Mouse (Mus musculus): ENCODE data around the gene Cdh11. TPM values are rescaled to one million over a fixed set of nuclear protein-coding genes. Genes with fewer than 3 reads are reported as not detected.
A peak's percentile ranks its signal among the peaks of the same experiment; 100 is the strongest.

Gene Cdh11
- polyA plus RNA-seq (2012; rRNA removed): 29.0 and 47.7 TPM in 2 replicates

DNA sequence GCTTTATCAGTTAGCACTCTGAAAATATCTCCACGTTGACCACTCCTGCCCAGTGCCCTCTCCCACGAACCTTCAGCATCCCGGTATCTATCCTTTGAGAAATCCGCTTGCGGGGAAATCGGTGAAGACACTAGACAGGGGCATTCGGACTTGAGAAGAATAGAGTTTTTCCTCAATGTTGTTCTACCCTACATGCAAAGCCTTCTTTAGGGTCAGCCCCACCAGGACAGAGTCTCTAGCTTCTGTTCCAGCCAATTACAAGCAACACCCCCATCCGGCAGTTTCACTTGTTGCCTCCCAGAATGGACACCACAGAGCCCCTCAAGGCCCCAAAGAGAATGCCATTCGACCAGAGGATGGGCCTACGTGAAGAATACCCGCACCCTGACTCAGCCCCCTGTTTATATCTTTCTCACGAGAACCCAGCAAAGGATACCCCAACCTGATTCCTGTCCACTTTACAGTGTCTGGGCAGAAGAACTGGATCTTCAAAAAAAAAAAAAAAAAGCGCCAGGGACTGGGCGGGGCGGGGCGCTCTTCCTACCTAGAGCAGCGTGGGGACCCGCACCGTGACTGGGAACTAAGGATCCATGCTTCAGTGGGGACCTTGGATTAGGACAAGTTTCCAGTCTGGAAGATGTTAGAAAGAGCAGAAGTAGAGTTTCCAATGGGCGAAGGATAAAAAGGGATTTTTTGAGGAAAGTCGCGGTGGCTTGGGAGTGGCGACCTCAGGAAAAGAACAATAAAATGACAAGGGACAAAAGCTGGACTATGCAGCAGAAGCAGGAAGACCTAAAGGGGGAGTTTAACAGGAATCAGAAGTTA is at the start of gene Cdh11:
Gene Cdh11, minus strand, starts transcription at position 51 of the 825 bp plus-strand sequence.
- Histone ChIP-seq H3K4me1 (ENCODE audit: control insufficient read depth, insufficient read depth, low read length) (no peaks in the 10 kb centered on the region), H3K4me3 (replicated peaks; ENCODE audit: extremely low read depth, low read depth, low read length) (peak within 1 kb of the TSS; percentile 25)
- no peak for TF ChIP-seq CTCF (IDR thresholded peaks at IDR 0.05; ENCODE audit: insufficient read depth, low read length)
- no peak for TF ChIP-seq POLR2A (IDR thresholded peaks at IDR 0.05; ENCODE audit: borderline replicate concordance, extremely low read depth, low read depth, low read length)
- WGBS: 3% methylated on average over 23 of the region's 23 CpGs
- no peak for DNase-seq

DNA sequence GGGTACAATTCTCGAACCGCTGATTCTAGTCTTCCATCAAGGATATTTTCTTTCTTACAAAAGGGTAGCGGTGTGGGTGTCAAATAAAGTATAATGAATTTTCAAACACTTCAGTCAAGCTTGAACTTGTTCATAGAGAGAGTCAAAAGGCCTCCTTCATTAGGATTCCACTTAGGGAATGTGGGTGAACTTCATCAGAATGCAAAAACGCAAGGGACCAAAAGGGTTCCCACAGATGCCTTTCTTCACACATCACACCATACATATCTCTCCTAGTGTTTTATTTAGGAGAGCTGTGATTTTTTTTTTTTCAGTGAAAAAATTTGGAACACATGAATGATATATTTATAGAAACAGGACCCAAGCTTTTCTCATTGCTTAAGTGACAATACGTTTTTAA is 28.5 kb upstream of the Cdh11 start:
- TF ChIP-seq CTCF (IDR thresholded peaks at IDR 0.05; ENCODE audit: insufficient read depth, low read length) (no peak), POLR2A (IDR thresholded peaks at IDR 0.05; ENCODE audit: borderline replicate concordance, extremely low read depth, low read depth, low read length) (no peak)
- 70% methylated on average over 5 of the region's 5 CpGs for WGBS
- no peak for DNase-seq
- H3K4me1 ChIP-seq (ENCODE audit: control insufficient read depth, insufficient read depth, low read length): no peaks in the 10 kb centered on the region
- H3K4me3 ChIP-seq (replicated peaks; ENCODE audit: extremely low read depth, low read depth, low read length): no peak overlapping the region

DNA sequence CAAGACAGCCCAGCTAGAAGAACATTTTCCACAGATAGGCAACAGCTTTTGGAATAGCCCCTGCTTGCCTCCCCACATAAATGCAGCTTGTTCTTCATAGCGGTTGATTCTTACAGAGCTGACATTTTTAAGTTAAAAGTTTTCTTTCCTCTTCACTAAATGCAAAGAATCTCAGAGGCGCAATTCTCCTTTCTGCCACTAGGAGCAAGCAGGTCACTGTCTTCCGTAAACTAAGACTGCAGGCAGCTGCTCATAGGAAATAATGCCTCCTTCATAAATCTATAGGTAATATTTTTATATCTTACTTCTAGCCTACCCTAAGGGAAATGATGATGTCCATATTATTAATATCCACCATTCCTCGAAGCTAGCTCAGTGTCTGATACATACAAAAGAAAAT is 4.9 kb upstream of the Cdh11 start:
- H3K4me1 ChIP-seq (ENCODE audit: control insufficient read depth, insufficient read depth, low read length): no peaks in the 10 kb centered on the region
- no peak for DNase-seq
- TF ChIP-seq POLR2A (IDR thresholded peaks at IDR 0.05; ENCODE audit: borderline replicate concordance, extremely low read depth, low read depth, low read length) (no peak), CTCF (IDR thresholded peaks at IDR 0.05; ENCODE audit: insufficient read depth, low read length) (peak; percentile 13; the same call in 1 of the 2 replicates)
- H3K4me3 ChIP-seq (replicated peaks; ENCODE audit: extremely low read depth, low read depth, low read length): no peak overlapping the region
- WGBS: 22% methylated on average over 4 of the region's 4 CpGs

DNA sequence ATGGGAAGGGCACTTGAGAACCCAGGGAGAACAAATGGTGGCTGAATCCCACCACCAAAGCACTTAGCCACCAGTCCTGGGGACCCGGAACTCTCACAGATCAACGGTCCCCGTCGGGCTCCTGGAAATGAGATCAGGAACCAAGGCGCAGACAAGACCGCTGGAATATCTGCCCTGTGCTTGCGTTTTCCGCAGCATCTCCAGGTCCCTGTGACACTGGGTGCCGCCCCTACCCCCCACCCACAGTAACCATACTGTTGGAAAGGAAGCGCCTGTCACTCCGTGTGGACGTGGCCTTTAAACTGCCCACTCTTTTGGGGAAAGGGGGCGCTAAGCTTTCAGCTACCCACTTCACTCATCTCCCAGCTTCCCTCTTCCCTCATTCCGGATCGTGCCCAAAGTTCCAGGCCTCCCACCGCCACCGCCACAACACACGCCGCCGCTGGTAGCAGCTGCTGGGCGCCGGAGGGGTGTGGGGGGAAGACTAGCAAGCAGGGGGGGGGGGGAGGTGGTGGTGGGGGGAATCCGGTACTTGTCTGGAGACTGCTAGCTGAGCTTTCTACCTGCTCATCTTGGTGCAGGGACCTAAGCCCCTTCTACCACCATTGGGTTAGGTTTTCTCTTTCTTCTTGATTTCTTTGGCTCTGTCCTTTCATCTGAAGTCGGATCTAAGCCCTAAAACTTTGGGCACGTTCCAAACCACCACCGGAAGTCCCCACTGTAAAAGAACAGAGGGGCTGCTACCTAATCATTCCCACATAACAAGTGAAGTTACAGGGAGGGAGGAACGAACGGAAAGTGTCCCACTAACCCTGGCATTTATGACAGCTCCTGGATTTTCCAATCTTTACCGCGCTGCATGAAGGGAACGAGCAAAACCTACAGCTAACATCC is 1.3 kb upstream of the Cdh11 start:
- TF ChIP-seq POLR2A (IDR thresholded peaks at IDR 0.05; ENCODE audit: borderline replicate concordance, extremely low read depth, low read depth, low read length) (no peak), CTCF (IDR thresholded peaks at IDR 0.05; ENCODE audit: insufficient read depth, low read length) (no peak)
- DNase-seq: no peak
- Histone ChIP-seq H3K4me3 (replicated peaks; ENCODE audit: extremely low read depth, low read depth, low read length) (peak overlapping the region; percentile 19), H3K4me1 (ENCODE audit: control insufficient read depth, insufficient read depth, low read length) (no peaks in the 10 kb centered on the region)
- 6% methylated on average over 31 of the region's 31 CpGs for WGBS

DNA sequence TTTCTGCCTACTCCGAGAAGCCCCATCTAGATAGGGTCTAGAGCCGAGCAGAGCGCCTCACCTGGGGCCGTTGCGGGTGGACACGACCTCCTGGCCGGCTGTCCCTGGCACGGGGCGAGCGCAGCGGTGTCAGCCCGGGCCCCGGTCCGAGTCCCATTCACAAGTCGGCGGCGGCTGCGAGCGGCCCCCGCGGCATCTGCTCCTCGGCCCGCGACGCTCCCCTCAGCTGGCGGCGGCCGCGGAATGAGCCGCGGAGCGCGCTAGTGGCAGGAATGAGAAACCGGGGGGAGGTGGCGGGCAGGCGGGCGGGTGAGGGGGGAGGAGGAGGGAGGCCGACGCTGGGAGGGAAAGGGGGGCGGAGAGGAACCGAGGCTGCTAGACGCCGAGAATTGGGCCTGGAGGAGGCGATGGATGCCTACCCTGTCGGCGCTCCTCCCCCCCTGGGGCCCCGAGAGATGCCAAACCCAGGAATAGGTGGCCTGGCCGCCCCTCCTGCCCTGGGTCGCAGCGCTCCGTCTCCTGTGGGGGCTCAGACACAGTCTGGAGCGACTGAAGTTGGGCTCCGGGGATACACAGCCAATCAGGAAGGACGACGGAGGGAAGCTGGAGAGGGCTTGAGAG is 497 bp downstream of the Cdh11 start:
- WGBS: 1% methylated on average over 53 of the region's 55 CpGs
- TF ChIP-seq CTCF (IDR thresholded peaks at IDR 0.05; ENCODE audit: insufficient read depth, low read length) (no peak), POLR2A (IDR thresholded peaks at IDR 0.05; ENCODE audit: borderline replicate concordance, extremely low read depth, low read depth, low read length) (no peak; the same call in 1 of the 2 replicates)
- DNase-seq: peak; percentile 23
- no peaks in the 10 kb centered on the region for H3K4me1 ChIP-seq (ENCODE audit: control insufficient read depth, insufficient read depth, low read length)
- H3K4me3 ChIP-seq (replicated peaks; ENCODE audit: extremely low read depth, low read depth, low read length): peak overlapping the region; percentile 25

DNA sequence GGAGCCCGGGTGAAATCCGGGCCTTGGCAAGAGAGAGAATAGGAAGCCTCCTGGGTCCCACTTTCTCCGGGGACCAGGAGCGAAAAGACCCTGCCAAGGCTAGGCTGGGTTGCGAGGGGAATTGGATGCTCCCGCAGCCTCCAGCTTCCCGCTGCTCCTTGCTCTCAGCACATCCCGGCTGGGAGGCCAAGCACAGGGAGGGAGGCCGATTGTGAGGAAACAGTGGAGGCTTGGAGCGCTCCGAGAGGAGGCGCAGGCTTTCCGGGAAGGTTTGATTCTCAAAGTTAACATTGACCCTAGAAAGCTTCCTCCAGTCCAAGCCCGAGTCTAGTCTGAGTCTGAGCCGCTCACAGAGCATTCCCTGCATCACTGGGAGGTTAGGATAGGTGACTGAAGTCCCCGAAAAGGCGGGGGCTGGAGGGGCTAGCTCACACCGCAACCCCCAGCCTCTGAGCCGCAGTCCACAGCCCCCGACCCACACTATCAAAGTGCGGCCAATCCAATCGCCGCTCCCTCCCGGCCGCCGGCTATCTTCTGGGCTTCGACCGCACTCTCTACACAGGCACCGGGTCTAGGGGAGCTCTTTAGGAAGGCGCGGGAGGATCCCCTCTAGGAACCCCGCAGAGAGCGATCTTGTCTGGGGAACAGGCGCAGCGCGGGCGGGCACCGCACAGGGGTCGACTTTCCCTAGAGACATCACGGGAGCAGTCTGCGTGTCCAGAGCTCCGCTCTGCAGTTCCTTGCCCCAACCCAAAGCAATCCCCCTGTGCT is 1.4 kb downstream of the Cdh11 start:
- WGBS: 1% methylated on average over 42 of the region's 42 CpGs
- peak; percentile 9 for DNase-seq
- TF ChIP-seq CTCF (IDR thresholded peaks at IDR 0.05; ENCODE audit: insufficient read depth, low read length): no peak
- no peak for TF ChIP-seq POLR2A (IDR thresholded peaks at IDR 0.05; ENCODE audit: borderline replicate concordance, extremely low read depth, low read depth, low read length)

DNA sequence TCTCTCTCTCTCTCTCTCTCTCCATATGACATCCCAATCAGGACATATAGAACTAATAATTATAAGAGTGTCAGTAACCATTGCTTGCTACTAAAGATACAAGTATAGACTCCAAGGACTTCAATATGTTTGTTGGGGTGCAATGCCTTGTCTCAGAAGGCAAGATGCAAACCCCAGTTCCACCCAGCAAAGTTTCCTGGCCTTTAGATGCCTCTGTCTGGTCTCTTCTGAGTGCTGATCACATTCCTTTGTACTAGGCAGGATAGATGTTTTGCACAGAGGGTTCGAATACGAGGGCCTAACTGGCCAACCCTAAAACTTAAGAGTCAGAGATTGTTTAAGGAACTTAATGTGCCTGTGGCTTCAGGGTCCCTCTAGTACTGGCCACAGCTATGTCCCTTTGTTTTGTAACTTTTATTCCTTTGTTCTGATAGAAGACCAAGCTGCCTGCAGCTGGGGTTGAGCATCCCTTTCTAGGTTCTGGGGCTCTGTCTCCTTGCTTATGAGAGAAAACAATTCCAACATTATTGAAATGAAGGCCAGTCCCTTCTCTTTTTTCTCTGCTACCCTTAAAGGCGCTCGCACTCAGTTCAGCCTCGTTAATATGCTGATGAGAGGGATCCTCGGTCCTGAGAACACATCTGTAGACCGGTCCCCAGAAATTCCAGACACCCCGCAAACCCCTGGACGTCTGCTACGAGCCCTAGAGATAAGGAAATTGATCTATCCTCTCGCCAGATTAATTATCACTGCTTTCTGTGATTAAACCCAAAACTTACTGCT is 2.5 kb downstream of the Cdh11 start:
- 24% methylated on average over 11 of the region's 11 CpGs for WGBS
- no peaks in the 10 kb centered on the region for H3K4me1 ChIP-seq (ENCODE audit: control insufficient read depth, insufficient read depth, low read length)
- TF ChIP-seq CTCF (IDR thresholded peaks at IDR 0.05; ENCODE audit: insufficient read depth, low read length) (no peak), POLR2A (IDR thresholded peaks at IDR 0.05; ENCODE audit: borderline replicate concordance, extremely low read depth, low read depth, low read length) (no peak)
- H3K4me3 ChIP-seq (replicated peaks; ENCODE audit: extremely low read depth, low read depth, low read length): peak overlapping the region; percentile 30
- no peak for DNase-seq

More for the DNA sequence above, 1.4 kb downstream of the Cdh11 start:
- no peaks in the 10 kb centered on the region for H3K4me1 ChIP-seq (ENCODE audit: control insufficient read depth, insufficient read depth, low read length)
- H3K4me3 ChIP-seq (replicated peaks; ENCODE audit: extremely low read depth, low read depth, low read length): peak overlapping the region; percentile 20

DNA sequence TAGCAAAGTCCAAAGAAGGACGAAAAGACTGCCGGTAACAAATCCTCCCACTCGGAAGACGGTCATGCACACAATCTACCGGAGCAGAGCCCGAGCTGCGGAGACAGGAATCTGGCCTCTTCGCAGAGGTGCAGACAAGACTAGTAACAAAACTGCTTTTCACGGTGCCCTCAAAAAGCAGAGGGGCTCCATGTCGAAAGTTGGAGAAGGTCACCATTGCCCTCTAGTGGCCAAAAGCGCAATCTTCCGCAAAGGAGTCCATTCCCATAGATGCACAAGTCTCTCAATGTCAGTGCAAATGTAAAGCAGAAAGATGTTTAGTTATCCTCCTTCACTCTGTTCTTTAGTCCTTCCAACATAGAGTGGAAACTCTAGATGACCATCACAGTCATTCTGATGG is 4.5 kb downstream of the Cdh11 start:
- peak; percentile 42 for DNase-seq
- H3K4me3 ChIP-seq (replicated peaks; ENCODE audit: extremely low read depth, low read depth, low read length): peak overlapping the region; percentile 44
- no peaks in the 10 kb centered on the region for H3K4me1 ChIP-seq (ENCODE audit: control insufficient read depth, insufficient read depth, low read length)
- WGBS: 1% methylated on average over 12 of the region's 12 CpGs
- no peak for TF ChIP-seq POLR2A (IDR thresholded peaks at IDR 0.05; ENCODE audit: borderline replicate concordance, extremely low read depth, low read depth, low read length)
- peak; percentile 71 for TF ChIP-seq CTCF (IDR thresholded peaks at IDR 0.05; ENCODE audit: insufficient read depth, low read length)
